Mouse (Mus musculus) brain, embryonic 18.5 days (tissue): ENCODE measurements at regions not wholly inside any gene's neighbourhood (a gene's known extent, or its start where the extent isn't known, plus 50 kb on each side); places are given as distances from the start of the nearest gene placed in this dataset.
A peak's percentile ranks its signal among the peaks of the same experiment; 100 is the strongest.
"Not testable (repeated sequence)": the region's sequence is repeated elsewhere in the genome, so short reads cannot be mapped to it uniquely, and the experiment has no call there.

Experiments
- DNase-seq: peaks from one replicate; pipeline ENCODE4 v3.0.0-alpha.2; 2012; ENCODE audit warnings: low read depth, low spot score

DNA sequence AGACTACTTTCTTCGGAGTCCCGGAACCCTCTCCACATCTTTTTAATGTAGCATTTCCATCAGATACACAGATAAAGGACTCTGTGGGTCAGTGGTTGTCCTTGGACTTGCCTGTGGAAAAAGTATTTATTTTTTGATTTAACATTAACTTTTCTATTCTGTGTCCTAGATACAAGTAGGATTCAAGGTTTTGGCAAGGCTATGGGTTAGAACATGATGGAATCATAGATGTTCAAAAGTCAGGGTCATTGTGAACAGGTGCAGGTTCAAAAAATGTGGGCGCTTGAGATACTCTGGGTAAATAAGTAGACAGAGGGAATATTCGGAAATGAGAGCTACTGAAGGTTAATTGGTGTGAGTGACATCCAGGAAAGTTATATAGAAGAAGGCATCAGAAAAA, 347.7 kb downstream of the Cypt12 start:
- no peak for DNase-seq

GRCm38 (mm10) chr3:18298699-18299098, 350.5 kb downstream of the Cypt12 start:
- DNase-seq, result no peak

- peak; percentile 4 for DNase-seq
Observed at GRCm38 (mm10) chr3:18299502-18299901, 351.3 kb downstream of the Cypt12 start.

DNA sequence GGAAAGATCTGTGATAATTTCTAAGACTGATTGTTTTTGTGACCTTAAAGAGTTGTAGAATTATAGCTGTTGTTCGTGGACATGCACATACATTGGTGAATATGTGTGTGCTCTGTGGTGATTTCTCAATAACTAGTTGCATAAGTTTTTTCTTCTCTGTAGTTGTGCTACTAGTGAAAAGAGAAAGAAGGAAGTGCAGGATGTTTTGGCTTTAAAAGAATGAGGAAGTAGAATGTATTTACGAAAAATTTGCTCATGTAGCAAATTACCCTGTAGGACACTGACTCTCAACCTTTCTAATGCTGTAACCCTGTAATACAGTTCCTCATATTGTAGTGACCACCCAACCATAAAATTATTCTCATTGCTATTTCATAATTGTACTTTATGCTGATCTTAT, 371.2 kb downstream of the Cypt12 start:
- no peak for DNase-seq

DNA sequence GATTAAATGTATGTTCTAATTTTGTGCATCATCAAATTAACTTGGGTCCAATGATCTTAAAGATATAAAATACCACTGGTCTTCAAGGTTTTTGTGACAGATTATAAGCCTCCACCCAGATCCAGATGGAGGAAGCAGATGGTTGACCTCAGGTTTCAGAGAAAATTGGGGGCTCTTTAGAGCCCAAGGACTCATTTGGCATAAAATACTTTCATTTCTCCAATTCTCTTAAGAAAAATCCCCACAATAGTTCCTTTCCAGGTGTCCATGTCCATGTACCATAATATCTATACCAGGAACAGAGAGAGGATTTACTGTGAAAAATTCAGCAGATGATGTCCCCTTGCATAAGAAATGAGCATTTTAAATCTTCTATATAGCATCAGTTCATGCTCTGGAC, 385.0 kb downstream of the Cypt12 start:
- DNase-seq, result no peak

DNA sequence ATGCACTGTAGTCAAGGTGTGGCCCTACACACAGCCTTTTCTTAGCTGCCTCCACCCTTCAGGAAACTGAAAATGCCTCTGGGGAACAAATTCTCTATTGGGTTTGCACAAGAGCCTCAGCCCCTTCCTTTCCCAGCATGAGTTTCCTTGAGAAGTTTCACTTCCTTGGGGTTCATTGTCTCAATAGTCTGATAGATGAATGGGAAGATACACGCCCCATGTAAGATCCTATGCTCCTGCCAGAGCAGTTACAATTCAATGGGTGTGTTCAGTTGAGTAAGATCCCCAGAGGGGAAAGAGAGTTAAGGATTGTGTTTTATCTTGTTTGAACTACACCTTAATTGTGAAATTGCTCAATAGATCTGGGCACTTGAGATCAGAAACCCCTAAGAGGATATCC, 391.0 kb downstream of the Cypt12 start:
- no peak for DNase-seq

- no peak for DNase-seq
Observed at GRCm38 (mm10) chr3:18341757-18342156, 393.5 kb downstream of the Cypt12 start.

DNA sequence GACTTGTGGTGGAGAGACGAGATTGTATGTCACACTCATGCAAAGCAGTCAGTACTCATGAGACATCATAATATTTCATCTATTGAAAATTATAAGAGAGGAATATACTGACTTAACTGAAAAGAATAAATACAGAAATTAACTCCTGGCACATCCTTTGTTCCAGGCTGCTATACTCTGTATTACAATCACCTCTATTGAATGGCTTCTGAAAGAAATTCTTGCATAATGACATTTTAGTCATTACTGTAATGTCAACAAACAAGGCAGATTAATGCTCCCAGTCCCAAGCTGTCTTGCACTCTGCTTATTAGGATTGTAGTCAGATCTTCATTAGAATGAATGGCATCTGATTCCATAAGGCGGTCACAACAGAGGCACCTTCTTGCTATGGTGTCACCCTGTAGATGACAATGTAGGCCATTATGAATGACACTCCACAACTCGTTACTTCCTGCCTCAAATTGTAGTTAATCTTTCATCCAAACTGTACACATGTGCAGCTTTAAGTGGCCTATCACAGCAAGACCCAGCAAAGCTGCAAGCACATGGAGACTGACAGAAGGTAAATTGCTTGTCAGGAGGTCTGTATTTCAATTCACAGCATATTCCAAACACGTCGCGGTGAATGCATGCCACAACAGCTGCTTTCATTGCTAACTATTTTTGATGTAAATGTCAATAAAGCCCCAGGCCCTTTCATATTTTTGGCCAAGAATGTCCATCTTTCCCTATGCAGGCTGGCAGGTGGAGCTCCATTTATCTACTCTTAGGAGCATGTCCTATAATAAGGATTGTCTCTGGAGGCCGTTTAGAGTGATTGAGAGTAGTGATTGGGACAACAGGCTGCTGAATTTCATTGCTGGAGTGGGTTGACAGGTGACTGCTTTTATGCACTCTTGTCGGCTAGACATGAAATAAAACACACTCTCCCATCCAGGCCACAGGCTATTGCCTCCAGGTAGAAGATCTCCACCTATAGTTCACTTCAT, 430.1 kb downstream of the Cypt12 start:
- DNase-seq, result no peak

GRCm38 (mm10) chr3:18421886-18422575, 473.8 kb downstream of the Cypt12 start:
- DNase-seq, result no peak

- no peak for DNase-seq
Observed at GRCm38 (mm10) chr3:18428908-18429307, 480.7 kb downstream of the Cypt12 start.

- no peak for DNase-seq
Observed at GRCm38 (mm10) chr3:18438845-18439244, 490.6 kb downstream of the Cypt12 start.

DNA sequence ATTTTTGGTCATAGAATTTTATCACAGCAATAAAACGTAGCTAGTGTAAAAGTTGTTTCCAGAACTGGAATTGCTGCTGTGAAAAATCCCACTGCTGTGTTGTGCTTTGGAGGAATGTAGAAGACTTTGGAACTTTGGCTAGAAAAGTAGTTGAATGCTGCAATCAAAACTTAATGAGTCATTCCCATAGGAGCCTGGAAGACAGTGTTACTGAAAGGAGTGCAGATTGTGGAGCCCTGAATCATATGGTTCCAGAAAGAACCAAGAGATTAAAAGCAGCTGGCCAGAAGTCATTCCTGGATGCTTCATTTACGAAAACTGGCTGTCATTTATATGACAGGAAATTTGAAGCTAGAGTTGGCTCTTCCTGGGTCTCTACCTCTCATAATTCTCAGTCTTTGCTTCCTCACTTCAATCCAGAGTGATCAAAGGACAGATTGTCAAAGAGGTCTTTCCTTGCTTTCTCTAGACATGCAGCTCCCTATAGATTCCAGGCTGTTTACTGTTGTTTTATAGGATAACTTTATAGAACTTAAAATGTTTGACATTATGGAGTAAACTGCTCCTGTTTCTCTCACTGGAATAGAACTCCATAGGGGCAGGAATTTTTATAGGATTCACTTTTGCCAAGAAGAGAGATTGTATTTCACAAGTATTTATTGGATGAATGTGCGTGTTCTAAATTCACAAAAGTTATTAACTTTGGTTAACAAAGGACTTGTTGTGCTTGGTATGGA, 504.2 kb downstream of the Cypt12 start:
- no peak for DNase-seq

DNA sequence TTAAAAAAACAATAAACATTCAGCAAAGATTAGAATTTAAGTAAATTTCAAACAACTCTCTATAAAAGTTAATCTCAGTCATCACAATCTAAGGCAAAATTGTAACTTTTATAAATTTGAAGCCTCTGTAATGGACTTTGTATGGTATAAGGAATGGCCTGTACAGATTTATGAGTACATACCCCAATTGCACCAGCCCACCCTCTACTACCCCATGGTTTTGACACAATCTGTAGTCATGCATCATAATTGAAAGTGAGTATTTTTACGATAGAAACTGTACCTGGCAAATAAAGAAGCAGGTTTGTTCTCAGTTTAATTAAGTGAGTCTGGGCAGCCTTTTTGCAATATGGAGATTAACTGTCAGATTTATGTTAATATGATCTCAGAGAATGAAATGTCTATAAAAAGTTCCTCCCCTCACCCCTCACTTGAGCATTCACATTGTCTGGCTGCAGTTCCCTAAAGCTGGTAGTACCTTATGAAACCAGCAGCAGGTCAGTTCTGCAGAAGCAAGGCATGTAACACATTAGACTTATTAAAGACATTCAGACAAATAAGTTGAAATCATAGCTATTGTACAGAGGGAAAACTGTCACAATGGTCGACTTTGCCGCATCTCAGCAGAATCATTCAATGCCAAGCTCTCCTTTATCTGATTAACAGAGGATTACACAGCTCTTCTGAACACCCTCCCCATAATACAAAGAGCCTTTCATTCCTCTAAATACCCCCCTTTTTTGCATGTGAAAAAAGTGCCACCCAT, 505.2 kb downstream of the Cypt12 start:
- no peak for DNase-seq

- DNase-seq, result no peak
Observed at GRCm38 (mm10) chr3:18453986-18454291, 505.7 kb downstream of the Cypt12 start.

DNA sequence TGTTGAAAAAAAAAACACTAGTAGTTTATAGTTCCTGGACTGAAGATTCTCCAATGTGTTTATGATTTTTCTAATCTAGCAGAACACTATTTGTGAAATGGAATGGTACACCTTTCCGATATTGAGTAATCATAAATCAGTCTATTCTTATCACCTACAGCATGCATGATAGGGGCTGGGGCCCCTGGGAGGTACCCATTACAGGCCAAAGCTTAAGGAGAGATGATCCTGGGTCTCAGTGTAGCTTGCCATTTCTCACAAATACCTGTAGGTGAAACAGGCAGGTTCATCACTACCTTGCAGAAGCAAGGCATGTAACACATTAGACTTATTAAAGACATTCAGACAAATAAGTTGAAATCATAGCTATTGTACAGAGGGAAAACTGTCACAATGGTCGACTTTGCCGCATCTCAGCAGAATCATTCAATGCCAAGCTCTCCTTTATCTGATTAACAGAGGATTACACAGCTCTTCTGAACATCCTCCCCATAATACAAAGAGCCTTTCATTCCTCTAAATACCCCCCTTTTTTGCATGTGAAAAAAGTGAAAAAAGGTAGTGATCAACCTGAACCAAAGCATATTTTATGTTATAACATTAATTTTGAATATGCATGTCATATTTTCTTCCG, 506.5 kb downstream of the Cypt12 start:
- DNase-seq, result not testable (repeated sequence)

GRCm38 (mm10) chr3:18456033-18456690, 508.0 kb downstream of the Cypt12 start:
- DNase-seq, result no peak

DNA sequence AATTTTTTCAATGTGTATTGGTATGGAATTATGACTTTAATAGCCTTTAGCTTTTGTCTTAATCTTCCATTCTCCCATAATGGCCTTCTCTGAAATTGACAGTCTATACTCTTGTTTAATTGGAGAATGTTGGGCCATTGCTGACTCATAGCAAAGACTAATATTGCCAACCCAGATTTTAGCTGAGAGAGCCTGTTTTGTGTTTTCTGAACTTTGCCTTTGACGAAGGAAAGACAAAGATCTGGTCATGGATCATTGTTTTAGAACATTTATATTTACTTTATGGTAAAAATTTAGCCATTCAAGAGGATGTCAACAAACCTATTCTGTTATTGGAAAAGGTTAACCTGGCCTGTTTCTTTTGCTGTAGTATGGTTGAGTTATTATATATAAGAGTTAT, 512.1 kb downstream of the Cypt12 start:
- no peak for DNase-seq

- no peak for DNase-seq
Observed at GRCm38 (mm10) chr3:18471846-18472245, 523.6 kb downstream of the Cypt12 start.

- no peak for DNase-seq
Observed at GRCm38 (mm10) chr3:18479557-18479956, 531.3 kb downstream of the Cypt12 start.

DNA sequence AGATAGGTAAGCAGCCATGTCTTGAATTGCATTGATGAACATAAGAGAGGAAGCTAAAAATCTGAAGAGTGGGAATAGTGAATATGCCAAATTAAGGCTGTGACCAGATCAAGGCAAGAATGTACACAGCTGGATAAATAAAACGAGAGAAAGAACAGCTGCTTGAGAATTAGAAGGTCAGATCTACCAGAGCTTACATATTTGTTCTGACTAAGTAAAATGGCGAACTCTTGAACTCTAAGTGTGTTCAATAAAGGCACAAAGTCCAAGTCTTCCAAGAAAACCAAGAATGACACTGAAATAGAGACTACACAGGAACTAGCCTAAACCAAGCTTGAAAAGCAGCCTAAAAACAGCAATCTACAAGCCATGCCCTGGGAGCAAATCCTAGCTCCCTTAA, 533.8 kb downstream of the Cypt12 start:
- no peak for DNase-seq

DNA sequence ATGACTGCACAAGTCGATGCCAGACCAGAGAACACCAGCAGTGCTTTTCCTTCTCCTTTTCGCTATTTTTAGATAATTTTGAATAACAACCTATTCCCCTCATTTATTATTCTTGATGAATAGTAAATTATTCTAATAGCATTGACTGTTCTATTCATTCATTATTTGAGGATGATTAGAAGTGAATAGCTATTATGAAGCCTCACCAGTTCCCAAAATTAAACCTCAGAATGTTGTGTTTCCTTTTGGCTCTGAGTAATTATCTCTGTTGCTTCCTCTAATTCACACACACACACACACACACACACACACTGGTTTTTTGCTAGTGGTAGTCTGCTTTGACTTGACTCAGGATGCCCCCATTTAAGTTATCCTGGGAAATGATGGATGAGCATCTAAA, 540.7 kb downstream of the Cypt12 start:
- no peak for DNase-seq
